Mouse (Mus musculus) lung, postnatal 36 days (tissue): ENCODE data around the gene Gm20696.

Experiments used
- DNase-seq: peaks from one replicate; pipeline ENCODE4 v3.0.0; 2022; ENCODE audit warnings: mixed read lengths

Gm20696 gene

GRCm38 (mm10) chr6:99314746-99315145 is 351.9 kb downstream of the Gm20696 start:
- no peak for DNase-seq

DNA sequence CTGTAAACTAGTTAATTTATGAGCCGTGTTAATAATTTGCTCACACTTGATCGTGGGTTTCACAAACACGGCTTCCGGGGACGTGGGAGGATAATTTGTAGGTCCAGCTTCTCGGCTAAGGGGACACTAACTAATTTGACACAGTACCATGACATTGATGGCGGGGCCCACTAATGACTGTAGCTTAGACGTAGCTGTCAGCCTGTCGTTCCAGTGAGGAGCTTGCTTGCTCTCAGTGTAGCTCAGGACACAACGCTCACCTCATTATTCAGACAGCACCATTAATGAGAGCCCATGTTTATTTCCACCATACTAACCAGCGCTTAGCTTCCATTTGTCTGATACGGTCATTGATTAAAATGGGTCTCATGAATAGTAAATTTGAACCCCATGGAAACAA is 356.1 kb downstream of the Gm20696 start:
- DNase-seq: no peak

- no peak for DNase-seq
These were observed 356.5 kb downstream of the Gm20696 start for GRCm38 (mm10) chr6:99310171-99310500.

DNA sequence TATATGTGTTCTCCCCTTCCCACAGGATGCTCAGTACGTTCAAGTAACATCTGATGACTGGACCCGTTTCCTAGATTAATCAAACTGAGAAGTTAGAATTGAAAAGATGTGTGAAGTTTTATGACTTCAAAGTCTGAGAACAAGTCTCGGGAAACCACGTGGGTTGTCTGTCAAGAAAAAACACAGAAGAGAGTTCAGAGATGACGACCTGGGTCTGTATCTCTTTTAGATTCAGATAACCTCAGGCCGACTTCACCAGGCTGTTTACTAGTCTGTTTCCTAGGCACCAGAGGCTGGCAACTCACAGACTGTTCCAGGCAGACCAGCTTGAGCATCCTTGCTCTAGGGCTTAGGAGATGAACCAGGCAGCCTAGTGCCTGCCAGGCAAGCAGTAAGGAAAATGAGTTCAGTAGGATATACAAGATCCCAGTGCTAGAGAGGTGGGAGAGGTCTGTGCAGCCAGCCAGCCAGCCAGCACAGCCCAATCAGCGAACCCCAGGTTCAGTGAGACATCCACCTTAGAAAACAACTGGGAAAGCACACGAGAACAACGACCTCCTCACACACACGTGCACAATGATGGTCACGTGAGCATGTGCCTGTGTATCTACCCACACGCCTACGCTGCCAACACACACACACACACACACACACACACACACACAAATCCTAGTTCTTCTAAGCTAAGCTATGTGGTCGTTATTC is 357.0 kb downstream of the Gm20696 start:
- no peak for DNase-seq

DNA sequence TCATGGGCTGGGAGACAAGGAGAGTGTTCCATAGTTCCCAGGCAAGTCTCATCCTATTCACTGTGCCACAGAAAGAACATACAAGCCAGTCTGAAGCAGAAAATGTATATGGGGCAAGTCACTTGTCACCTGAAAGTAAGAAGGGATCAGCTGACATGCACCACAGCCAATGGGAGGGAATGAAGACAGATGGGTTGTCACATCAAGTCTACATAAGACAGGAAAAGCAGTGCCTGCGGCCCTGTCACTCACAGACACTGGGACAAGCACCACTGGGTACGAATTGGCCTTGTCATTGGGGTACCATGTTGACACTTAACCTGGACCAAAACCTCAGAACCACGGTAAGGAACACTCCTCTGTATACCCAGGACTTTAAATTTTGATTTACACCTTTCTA is 360.8 kb downstream of the Gm20696 start:
- no peak for DNase-seq

- no peak for DNase-seq
These were observed 361.4 kb downstream of the Gm20696 start for GRCm38 (mm10) chr6:99305236-99305635.

GRCm38 (mm10) chr6:99302662-99303435 is 363.7 kb downstream of the Gm20696 start:
- DNase-seq: no peak

DNA sequence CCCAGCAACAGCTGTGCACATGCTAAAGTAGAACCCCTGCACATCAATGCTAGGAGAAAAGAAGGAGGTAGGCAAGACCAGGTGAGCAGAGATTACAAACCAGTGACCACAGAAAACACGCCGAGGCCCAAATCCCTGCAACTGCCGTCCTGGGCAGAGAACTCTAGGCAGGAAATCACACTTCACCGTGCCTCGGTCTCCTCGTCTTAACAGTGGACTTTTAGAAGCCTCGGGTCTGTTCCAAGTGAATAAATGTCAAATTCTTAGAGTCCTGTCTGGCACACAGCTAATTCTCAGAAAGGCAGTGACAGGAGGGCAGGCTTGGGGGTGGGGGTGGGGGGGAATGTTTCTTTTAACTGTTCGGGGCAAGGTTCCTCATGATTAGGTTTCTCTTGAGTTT is 364.7 kb downstream of the Gm20696 start:
- DNase-seq: no peak

DNA sequence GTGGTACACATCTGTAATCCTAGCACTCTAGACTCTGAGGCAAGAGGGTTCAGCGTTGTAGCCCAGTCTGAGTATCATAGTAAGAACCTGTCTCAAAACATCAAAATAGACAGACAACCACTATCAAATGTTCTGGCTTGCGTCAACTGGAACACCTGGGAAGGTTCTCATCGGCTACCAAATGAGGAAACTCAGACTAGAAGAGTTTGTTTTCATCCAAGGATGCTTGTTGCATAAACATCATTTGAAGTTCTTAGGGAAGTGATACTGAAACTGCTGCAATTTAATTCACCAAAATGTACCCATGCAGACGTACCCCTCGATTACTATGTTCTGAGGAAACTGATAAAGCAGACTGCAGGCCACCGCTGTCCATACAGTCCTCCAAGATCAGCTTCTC is 366.4 kb downstream of the Gm20696 start:
- no peak for DNase-seq

GRCm38 (mm10) chr6:99299196-99299595 is 367.4 kb downstream of the Gm20696 start:
- no peak for DNase-seq

GRCm38 (mm10) chr6:99297535-99297934 is 369.1 kb downstream of the Gm20696 start:
- DNase-seq: no peak

GRCm38 (mm10) chr6:99295495-99295894 is 371.1 kb downstream of the Gm20696 start:
- no peak for DNase-seq

- DNase-seq: no peak
These were observed 377.4 kb downstream of the Gm20696 start for GRCm38 (mm10) chr6:99289220-99289619.

GRCm38 (mm10) chr6:99285026-99285425 is 381.6 kb downstream of the Gm20696 start:
- peak; percentile 21 for DNase-seq

DNA sequence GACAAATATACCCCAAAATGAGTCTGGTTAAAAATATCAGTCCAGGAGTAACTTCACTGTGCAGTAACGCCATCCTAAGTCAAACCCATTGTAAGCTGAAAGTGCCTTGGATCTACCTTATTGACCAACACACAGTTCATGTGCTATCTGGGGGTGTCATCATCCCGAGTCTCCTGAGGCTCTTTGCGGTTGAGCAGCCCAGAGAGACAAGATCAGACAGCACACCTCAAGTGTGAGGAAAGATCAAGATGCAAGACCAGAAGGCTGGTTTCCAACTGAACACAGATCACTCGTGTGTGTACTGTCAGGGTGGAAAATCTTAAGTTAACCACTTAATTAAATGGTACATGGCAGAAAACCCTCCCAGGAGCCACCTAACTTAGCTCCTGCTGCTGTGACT is 382.6 kb downstream of the Gm20696 start:
- no peak for DNase-seq

- no peak for DNase-seq
These were observed 383.5 kb downstream of the Gm20696 start for GRCm38 (mm10) chr6:99282866-99283657.

- DNase-seq: no peak
These were observed 385.2 kb downstream of the Gm20696 start for GRCm38 (mm10) chr6:99281433-99281832.

DNA sequence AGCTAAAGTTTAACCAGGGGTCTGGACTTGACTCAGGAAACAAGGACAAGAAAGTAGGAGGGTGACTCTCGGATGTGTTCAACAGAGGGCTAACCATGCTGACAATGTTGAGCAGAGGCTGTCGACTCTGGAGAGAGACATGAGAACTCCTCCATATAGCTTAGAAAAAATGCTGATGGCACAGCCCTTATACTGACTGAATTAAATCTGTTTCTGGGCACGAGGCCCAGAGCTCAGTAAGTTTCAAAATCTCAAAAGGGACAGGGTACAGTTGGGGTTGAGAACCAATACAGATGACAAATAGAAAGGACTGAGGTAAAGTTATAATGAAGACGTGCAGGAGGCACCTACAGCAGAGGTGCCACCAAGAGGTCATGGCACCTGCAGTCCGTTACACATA is 386.0 kb downstream of the Gm20696 start:
- DNase-seq: no peak

DNA sequence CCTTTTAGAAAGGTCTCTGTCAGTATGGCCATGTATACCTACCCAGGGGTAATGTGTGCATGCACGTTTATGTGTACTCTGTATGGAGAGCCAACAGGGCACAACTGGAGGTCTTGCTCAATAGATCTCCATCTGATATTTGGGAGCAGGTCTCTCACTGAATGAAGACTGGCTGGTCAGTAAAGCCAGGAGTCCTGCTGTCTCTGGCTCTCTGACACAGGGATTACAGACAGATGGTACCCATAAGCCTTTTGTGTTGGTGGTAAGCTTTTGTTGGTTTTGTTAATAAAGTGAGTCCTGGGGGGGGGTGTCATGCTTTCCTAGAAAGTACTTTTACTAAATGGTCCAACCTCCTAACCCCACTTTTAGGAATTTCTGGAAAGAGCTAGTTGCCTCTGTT is 389.3 kb downstream of the Gm20696 start:
- no peak for DNase-seq

- DNase-seq: no peak
These were observed 390.3 kb downstream of the Gm20696 start for GRCm38 (mm10) chr6:99276297-99276653.

DNA sequence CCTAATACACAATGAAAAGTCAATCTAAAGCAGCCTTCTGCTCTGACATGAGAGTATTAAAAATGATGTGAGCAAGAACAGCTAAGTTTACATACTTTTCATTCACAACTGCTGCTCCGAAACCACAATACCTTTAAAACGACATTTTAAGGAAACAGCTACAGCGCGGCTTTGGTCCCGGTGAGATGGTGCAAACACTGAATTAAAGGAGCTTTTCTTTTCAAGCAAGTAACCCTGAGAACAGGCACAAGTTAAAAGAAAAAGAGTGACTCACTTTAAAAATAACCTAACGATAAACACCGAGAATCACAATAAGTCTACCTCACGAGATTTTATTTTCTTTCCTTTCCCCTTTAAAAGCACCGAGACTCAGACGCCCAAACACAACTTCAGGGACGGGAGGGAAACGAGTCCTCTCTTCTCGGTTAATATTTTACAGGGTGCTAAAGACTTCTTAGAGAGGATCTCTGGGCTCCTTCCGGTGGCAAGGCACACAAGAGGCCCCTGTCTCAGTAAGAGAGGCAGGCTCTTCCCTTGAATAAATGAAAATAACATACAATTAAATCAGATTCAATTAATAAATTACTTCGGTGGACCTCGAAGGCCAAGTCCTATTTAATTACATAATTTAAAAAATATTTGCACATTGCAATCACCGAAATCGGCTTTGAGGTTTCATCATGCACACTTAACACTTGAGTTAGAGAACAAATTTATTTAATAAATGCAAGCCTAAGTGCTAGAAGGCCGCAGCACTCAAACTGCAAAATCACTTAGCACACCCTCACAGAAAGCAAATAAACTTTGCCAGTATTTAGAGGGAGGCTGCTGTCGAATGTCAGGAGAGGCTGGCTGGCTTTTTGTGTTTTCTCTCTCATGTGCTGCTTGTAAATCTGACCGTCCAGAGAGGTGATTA is 391.0 kb downstream of the Gm20696 start:
- DNase-seq: peak; percentile 72

- peak; percentile 27 for DNase-seq
These were observed 391.9 kb downstream of the Gm20696 start for GRCm38 (mm10) chr6:99274667-99275066.

DNA sequence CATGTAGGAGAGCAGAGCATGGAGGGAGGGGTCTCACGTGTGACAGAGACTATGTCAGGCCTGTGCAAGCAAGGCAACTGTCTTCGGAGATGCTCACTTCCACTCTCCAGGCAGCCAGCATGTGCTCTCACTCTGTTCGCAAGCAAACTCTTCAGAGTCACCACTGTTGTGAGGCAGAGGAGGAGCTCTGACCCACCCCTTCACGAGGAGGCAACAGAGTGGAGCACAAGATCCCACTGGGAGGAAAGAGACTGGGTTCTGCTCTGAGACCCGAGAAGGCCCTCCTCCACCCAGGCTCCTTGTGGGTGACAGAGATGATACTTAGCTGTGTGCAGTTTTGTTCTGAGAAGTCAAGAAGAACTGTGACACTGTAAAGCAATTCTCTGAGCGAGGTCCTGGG is 392.4 kb downstream of the Gm20696 start:
- DNase-seq: peak; percentile 17
